Mouse (Mus musculus): ENCODE results near the gene Slc1a1. TPM values are rescaled to one million over a fixed set of nuclear protein-coding genes. Genes with fewer than 3 reads are reported as not detected.

Gene Slc1a1
- polyA plus RNA-seq, 1 experiment from 2014 or later: 44.7 TPM

DNA sequence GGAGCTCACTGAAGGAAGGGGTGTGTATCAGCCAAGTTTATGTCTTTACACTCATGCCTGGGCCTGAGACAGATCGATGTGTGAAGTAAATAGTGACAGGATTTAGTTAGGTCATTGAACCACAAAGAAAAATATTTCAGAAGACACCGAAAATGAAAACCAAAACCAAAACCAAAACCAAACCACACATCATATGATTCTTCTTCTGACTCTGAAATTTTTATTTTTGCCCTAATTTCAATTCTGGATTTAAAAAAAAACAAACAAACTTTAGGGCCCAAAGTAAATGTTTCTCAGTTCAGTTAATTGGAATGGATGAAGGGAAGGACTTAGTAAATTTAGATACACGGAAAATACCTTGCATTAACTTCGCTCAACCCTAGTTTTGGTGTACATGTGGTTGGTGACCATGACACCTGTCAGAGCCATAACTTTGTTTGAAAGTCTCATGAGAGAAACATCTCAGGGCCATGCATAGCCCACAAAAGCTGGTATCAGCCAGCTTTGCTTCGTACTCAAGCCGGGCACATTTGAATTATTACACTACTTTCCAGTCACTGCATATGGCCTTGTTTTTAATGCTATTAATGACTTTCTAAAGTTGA, 34.5 kb downstream of the Slc1a1 start:
- Histone ChIP-seq H3K9ac (replicated peaks; ENCODE audit: low read depth, low read length) (no peak overlapping the region), H3K27me3 (replicated peaks; ENCODE audit: control insufficient read depth, insufficient read depth, low read length) (no peaks in the 10 kb centered on the region), H3K27ac (ENCODE audit: low read length) (no peak overlapping the region), H3K4me3 (replicated peaks; ENCODE audit: low read length) (no peak overlapping the region), H3K36me3 (ENCODE audit: control insufficient read depth, insufficient read depth) (no peaks in the 10 kb centered on the region), H3K4me2 (ENCODE audit: low read length) (no peak overlapping the region), H3K9me3 (ENCODE audit: control insufficient read depth, low read length) (no peaks in the 10 kb centered on the region), H3K4me1 (replicated peaks; ENCODE audit: control insufficient read depth, insufficient read depth, low read length) (peaks cover 9% of the 10 kb centered on the region; the same call in 1 of the 2 replicates)
- ATAC-seq: no peak
- 89% methylated on average over 6 of the region's 6 CpGs for WGBS

DNA sequence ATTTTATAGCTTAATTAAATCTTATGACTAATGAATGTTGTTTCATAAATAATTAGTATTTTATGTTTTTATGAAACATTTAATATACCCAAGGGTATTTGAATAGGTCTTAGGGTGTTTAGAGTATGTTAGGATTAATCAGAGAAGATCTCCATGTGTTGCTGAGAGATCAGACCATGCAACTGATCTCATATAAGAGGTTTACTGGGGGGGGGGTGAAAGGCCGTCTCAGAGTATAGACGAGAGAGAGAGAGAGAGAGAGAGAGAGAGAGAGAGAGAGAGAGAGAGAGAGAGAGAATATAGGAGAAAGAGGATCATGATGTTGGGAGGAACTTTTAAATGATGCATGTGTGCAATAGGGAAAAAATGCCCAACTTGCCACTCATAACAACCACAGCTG, 35.5 kb downstream of the Slc1a1 start:
- Histone ChIP-seq H3K9ac (replicated peaks; ENCODE audit: low read depth, low read length) (no peak overlapping the region), H3K27me3 (replicated peaks; ENCODE audit: control insufficient read depth, insufficient read depth, low read length) (no peaks in the 10 kb centered on the region), H3K4me1 (replicated peaks; ENCODE audit: control insufficient read depth, insufficient read depth, low read length) (peaks cover 6% of the 10 kb centered on the region; the same call in 1 of the 2 replicates), H3K36me3 (ENCODE audit: control insufficient read depth, insufficient read depth) (no peaks in the 10 kb centered on the region), H3K4me2 (ENCODE audit: low read length) (no peak overlapping the region), H3K9me3 (ENCODE audit: control insufficient read depth, low read length) (no peaks in the 10 kb centered on the region), H3K27ac (ENCODE audit: low read length) (no peak overlapping the region), H3K4me3 (replicated peaks; ENCODE audit: low read length) (no peak overlapping the region)
- 76% methylated on average over 2 of the region's 2 CpGs for whole genome bisulfite sequencing
- no peak for ATAC-seq

- Histone ChIP-seq H3K4me3 (replicated peaks; ENCODE audit: low read length) (no peak overlapping the region), H3K9me3 (ENCODE audit: control insufficient read depth, low read length) (no peaks in the 10 kb centered on the region), H3K4me1 (replicated peaks; ENCODE audit: control insufficient read depth, insufficient read depth, low read length) (no peaks in the 10 kb centered on the region; the same call in 1 of the 2 replicates), H3K27ac (ENCODE audit: low read length) (no peak overlapping the region), H3K4me2 (ENCODE audit: low read length) (no peak overlapping the region), H3K27me3 (replicated peaks; ENCODE audit: control insufficient read depth, insufficient read depth, low read length) (no peaks in the 10 kb centered on the region), H3K36me3 (ENCODE audit: control insufficient read depth, insufficient read depth) (no peaks in the 10 kb centered on the region), H3K9ac (replicated peaks; ENCODE audit: low read depth, low read length) (no peak overlapping the region)
- no peak for ATAC-seq
- WGBS: 85% methylated on average over 2 of the region's 2 CpGs
These were observed 44.6 kb downstream of the Slc1a1 start for GRCm38 (mm10) chr19:28879476-28879875.

DNA sequence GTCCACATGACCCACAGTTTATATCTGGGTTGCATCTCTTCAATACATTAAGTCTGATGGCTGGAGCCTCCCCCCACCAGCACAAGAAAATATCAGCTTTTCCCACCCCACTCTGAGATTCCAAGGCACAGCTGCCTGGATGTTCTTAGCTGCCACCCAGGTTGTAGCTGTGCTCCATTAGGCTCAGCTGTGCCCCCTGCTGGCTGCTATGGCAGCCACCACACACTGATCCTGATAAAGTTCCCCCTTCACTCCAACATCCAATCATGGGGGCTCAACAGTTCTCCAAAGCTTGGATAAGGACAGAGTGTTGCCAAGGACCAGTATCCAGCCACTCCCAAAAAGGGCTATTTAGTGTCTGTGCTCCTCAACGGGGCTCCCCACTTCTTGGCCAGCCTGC, 48.3 kb downstream of the Slc1a1 start:
- ATAC-seq: no peak
- WGBS: 50% methylated on average over 1 of the region's 1 CpGs

GRCm38 (mm10) chr19:28888496-28888895, 53.6 kb downstream of the Slc1a1 start:
- Histone ChIP-seq H3K27ac (ENCODE audit: low read length) (no peak overlapping the region), H3K4me3 (replicated peaks; ENCODE audit: low read length) (no peak overlapping the region), H3K27me3 (replicated peaks; ENCODE audit: control insufficient read depth, insufficient read depth, low read length) (no peaks in the 10 kb centered on the region), H3K9me3 (ENCODE audit: control insufficient read depth, low read length) (no peaks in the 10 kb centered on the region), H3K4me2 (ENCODE audit: low read length) (no peak overlapping the region), H3K4me1 (replicated peaks; ENCODE audit: control insufficient read depth, insufficient read depth, low read length) (no peaks in the 10 kb centered on the region), H3K36me3 (ENCODE audit: control insufficient read depth, insufficient read depth) (no peaks in the 10 kb centered on the region), H3K9ac (replicated peaks; ENCODE audit: low read depth, low read length) (no peak overlapping the region)
- no peak for ATAC-seq
- 57% methylated on average over 1 of the region's 1 CpGs for WGBS

More for the DNA sequence above, 48.3 kb downstream of the Slc1a1 start:
- Histone ChIP-seq H3K27ac (ENCODE audit: low read length) (no peak overlapping the region), H3K4me2 (ENCODE audit: low read length) (no peak overlapping the region), H3K9ac (replicated peaks; ENCODE audit: low read depth, low read length) (no peak overlapping the region), H3K36me3 (ENCODE audit: control insufficient read depth, insufficient read depth) (no peaks in the 10 kb centered on the region), H3K4me1 (replicated peaks; ENCODE audit: control insufficient read depth, insufficient read depth, low read length) (no peaks in the 10 kb centered on the region; the same call in 1 of the 2 replicates), H3K4me3 (replicated peaks; ENCODE audit: low read length) (no peak overlapping the region), H3K27me3 (replicated peaks; ENCODE audit: control insufficient read depth, insufficient read depth, low read length) (no peaks in the 10 kb centered on the region), H3K9me3 (ENCODE audit: control insufficient read depth, low read length) (no peaks in the 10 kb centered on the region)

- 71% methylated on average over 3 of the region's 3 CpGs for WGBS
- no peak for ATAC-seq
These were observed 54.4 kb downstream of the Slc1a1 start for GRCm38 (mm10) chr19:28889251-28889650.

DNA sequence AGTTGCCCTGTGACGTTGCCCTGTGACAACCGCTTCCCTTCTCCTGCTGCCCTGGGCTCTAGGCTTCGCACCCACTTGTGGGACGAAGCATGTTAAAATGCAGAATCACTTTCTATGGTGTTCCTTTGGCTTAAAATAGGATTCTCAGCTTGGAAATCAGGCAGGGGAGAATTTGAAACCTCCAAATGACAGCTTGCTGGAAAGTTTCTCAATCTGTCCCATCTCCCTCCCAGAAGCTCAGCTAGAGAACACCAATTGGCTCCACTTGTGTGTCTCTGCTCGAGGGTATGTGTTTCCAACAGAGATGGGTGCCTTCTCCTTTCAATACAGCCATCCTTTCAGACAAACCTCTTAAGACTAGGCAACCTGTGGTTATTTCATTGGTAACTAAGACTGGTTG, 56.4 kb downstream of the Slc1a1 start:
- H3K27ac ChIP-seq (ENCODE audit: low read length): no peak overlapping the region
- H3K9ac ChIP-seq (replicated peaks; ENCODE audit: low read depth, low read length): no peak overlapping the region
- H3K4me3 ChIP-seq (replicated peaks; ENCODE audit: low read length): no peak overlapping the region
- H3K9me3 ChIP-seq (ENCODE audit: control insufficient read depth, low read length): no peaks in the 10 kb centered on the region
- ATAC-seq: no peak
- 65% methylated on average over 5 of the region's 5 CpGs for WGBS
- peaks cover 1% of the 10 kb centered on the region; the same call in 1 of the 2 replicates for H3K4me1 ChIP-seq (replicated peaks; ENCODE audit: control insufficient read depth, insufficient read depth, low read length)
- no peaks in the 10 kb centered on the region for H3K27me3 ChIP-seq (replicated peaks; ENCODE audit: control insufficient read depth, insufficient read depth, low read length)
- H3K4me2 ChIP-seq (ENCODE audit: low read length): no peak overlapping the region
- H3K36me3 ChIP-seq (ENCODE audit: control insufficient read depth, insufficient read depth): no peaks in the 10 kb centered on the region

More at GRCm38 (mm10) chr19:28889251-28889650, 54.4 kb downstream of the Slc1a1 start:
- Histone ChIP-seq H3K36me3 (ENCODE audit: control insufficient read depth, insufficient read depth) (no peaks in the 10 kb centered on the region), H3K27ac (ENCODE audit: low read length) (no peak overlapping the region), H3K4me3 (replicated peaks; ENCODE audit: low read length) (no peak overlapping the region), H3K4me2 (ENCODE audit: low read length) (no peak overlapping the region), H3K4me1 (replicated peaks; ENCODE audit: control insufficient read depth, insufficient read depth, low read length) (no peaks in the 10 kb centered on the region), H3K9me3 (ENCODE audit: control insufficient read depth, low read length) (no peaks in the 10 kb centered on the region), H3K27me3 (replicated peaks; ENCODE audit: control insufficient read depth, insufficient read depth, low read length) (no peaks in the 10 kb centered on the region), H3K9ac (replicated peaks; ENCODE audit: low read depth, low read length) (no peak overlapping the region)

- H3K9ac ChIP-seq (replicated peaks; ENCODE audit: low read depth, low read length): no peak overlapping the region
- H3K4me1 ChIP-seq (replicated peaks; ENCODE audit: control insufficient read depth, insufficient read depth, low read length): peaks cover 6% of the 10 kb centered on the region
- H3K4me3 ChIP-seq (replicated peaks; ENCODE audit: low read length): no peak overlapping the region
- ATAC-seq: no peak
- no peaks in the 10 kb centered on the region for H3K36me3 ChIP-seq (ENCODE audit: control insufficient read depth, insufficient read depth)
- H3K27ac ChIP-seq (ENCODE audit: low read length): no peak overlapping the region
- no peaks in the 10 kb centered on the region for H3K9me3 ChIP-seq (ENCODE audit: control insufficient read depth, low read length)
- 100% methylated on average over 1 of the region's 1 CpGs for WGBS
- no peak overlapping the region for H3K4me2 ChIP-seq (ENCODE audit: low read length)
- no peaks in the 10 kb centered on the region for H3K27me3 ChIP-seq (replicated peaks; ENCODE audit: control insufficient read depth, insufficient read depth, low read length)
These were observed 57.0 kb downstream of the Slc1a1 start for GRCm38 (mm10) chr19:28891864-28892263.

- Histone ChIP-seq H3K36me3 (ENCODE audit: control insufficient read depth, insufficient read depth) (no peaks in the 10 kb centered on the region), H3K4me3 (replicated peaks; ENCODE audit: low read length) (no peak overlapping the region), H3K9ac (replicated peaks; ENCODE audit: low read depth, low read length) (no peak overlapping the region), H3K9me3 (ENCODE audit: control insufficient read depth, low read length) (no peaks in the 10 kb centered on the region), H3K4me2 (ENCODE audit: low read length) (no peak overlapping the region), H3K27me3 (replicated peaks; ENCODE audit: control insufficient read depth, insufficient read depth, low read length) (no peaks in the 10 kb centered on the region), H3K27ac (ENCODE audit: low read length) (no peak overlapping the region; the same call in 1 of the 2 replicates), H3K4me1 (replicated peaks; ENCODE audit: control insufficient read depth, insufficient read depth, low read length) (peaks cover 12% of the 10 kb centered on the region)
- peak; percentile 55 for ATAC-seq
- 28% methylated on average over 1 of the region's 1 CpGs for WGBS
These were observed 61.8 kb downstream of the Slc1a1 start for GRCm38 (mm10) chr19:28896639-28897038.

GRCm38 (mm10) chr19:28897497-28897896, 62.6 kb downstream of the Slc1a1 start:
- no peaks in the 10 kb centered on the region for H3K27me3 ChIP-seq (replicated peaks; ENCODE audit: control insufficient read depth, insufficient read depth, low read length)
- no peak overlapping the region for H3K4me3 ChIP-seq (replicated peaks; ENCODE audit: low read length)
- 73% methylated on average over 9 of the region's 9 CpGs for WGBS
- H3K36me3 ChIP-seq (ENCODE audit: control insufficient read depth, insufficient read depth): no peaks in the 10 kb centered on the region
- no peak for ATAC-seq
- no peak overlapping the region; the same call in 1 of the 2 replicates for H3K27ac ChIP-seq (ENCODE audit: low read length)
- peaks cover 12% of the 10 kb centered on the region for H3K4me1 ChIP-seq (replicated peaks; ENCODE audit: control insufficient read depth, insufficient read depth, low read length)
- H3K9me3 ChIP-seq (ENCODE audit: control insufficient read depth, low read length): no peaks in the 10 kb centered on the region
- no peak overlapping the region for H3K9ac ChIP-seq (replicated peaks; ENCODE audit: low read depth, low read length)
- H3K4me2 ChIP-seq (ENCODE audit: low read length): no peak overlapping the region
